Mouse (Mus musculus) MEL (cell line): ENCODE data around the gene Car6. TPM values are rescaled to one million over a fixed set of nuclear protein-coding genes. Genes with fewer than 3 reads are reported as not detected.

Experiments
- DNase-seq: peaks from one replicate; pipeline ENCODE4 v3.0.0; 2011; ENCODE audit warnings: low read depth, low spot score
- H3K27ac ChIP-seq: 2 replicates; pipeline ENCODE4 v1.5.1; 2012; ENCODE audit warnings: low read depth, mild to moderate bottlenecking, control low read depth, low read length, moderate library complexity; ENCODE audit not compliant: control insufficient read depth
- H3K27me3 ChIP-seq, 2 experiments: fragments of 150-350 bp in 1 of 2; sonication (generic) in 1 of 2; 2 replicates each; pipeline ENCODE4 v1.6.1; 2012; ENCODE audit warnings: low read length in 2 of 2, mild to moderate bottlenecking in 2 of 2, improper control_type of control experiment in 1 of 2, moderate library complexity in 1 of 2; ENCODE audit not compliant: insufficient read depth in 2 of 2, control insufficient read depth in 1 of 2
- H3K36me3 ChIP-seq, 2 experiments: 2 replicates each; pipeline ENCODE4 v1.6.1; 2012 to 2014; ENCODE audit warnings: low read length in 2 of 2, improper control_type of control experiment in 1 of 2, inconsistent platforms in 1 of 2, mild to moderate bottlenecking in 1 of 2; ENCODE audit not compliant: insufficient read depth in 2 of 2, control insufficient read depth in 1 of 2
- H3K4me1 ChIP-seq, 2 experiments: fragments of 150-350 bp in 1 of 2; sonication (generic) in 1 of 2; 2 replicates each; pipeline ENCODE4 v1.6.1; 2012; ENCODE audit warnings: low read length in 2 of 2, improper control_type of control experiment in 1 of 2, mild to moderate bottlenecking in 1 of 2; ENCODE audit not compliant: insufficient read depth in 2 of 2, control insufficient read depth in 1 of 2
- H3K4me3 ChIP-seq, 2 experiments: fragments of 150-350 bp in 1 of 2; sonication (generic) in 1 of 2; 2 replicates each; pipeline ENCODE4 v1.5.1; 2012; ENCODE audit warnings: low read depth in 2 of 2, low read length in 2 of 2, mild to moderate bottlenecking in 2 of 2, moderate library complexity in 2 of 2, control low read depth in 1 of 2, improper control_type of control experiment in 1 of 2; ENCODE audit not compliant: control insufficient read depth in 1 of 2, insufficient read depth in 1 of 2
- H3K79me2 ChIP-seq: 2 replicates; pipeline ENCODE4 v1.6.1; 2012; ENCODE audit warnings: mild to moderate bottlenecking, low read length, moderate library complexity; ENCODE audit not compliant: control insufficient read depth, poor library complexity, insufficient read depth
- H3K9ac ChIP-seq: 2 replicates; pipeline ENCODE4 v1.6.1; 2012; ENCODE audit warnings: low read depth, mild to moderate bottlenecking, control low read depth, low read length, moderate library complexity; ENCODE audit not compliant: control insufficient read depth, poor library complexity, severe bottlenecking
- H3K9me3 ChIP-seq: fragments of 150-350 bp; sonication (generic); replicated peaks from 2 replicates; pipeline ENCODE4 v1.6.1; 2012; ENCODE audit warnings: mild to moderate bottlenecking, low read length, improper control_type of control experiment, moderate library complexity; ENCODE audit not compliant: insufficient read depth
- BHLHE40 ChIP-seq: IDR thresholded peaks from 2 replicates; pipeline ENCODE4 v1.6.1; 2012; ENCODE audit warnings: low read depth, mild to moderate bottlenecking, inconsistent platforms, low read length, improper control_type of control experiment, borderline replicate concordance
- CHD2 ChIP-seq: IDR thresholded peaks from 2 replicates; pipeline ENCODE4 v1.6.1; 2011; ENCODE audit warnings: low read length, improper control_type of control experiment
- CTCF ChIP-seq, 3 experiments: IDR thresholded peaks in 2 of 3; conservative IDR thresholded peaks in 1 of 3; 2 replicates each; pipeline ENCODE4 v1.5.1; 2011 to 2012; ENCODE audit warnings: low read length in 3 of 3, low read depth in 2 of 3, mild to moderate bottlenecking in 2 of 3, improper control_type of control experiment in 1 of 3, inconsistent platforms in 1 of 3, mixed read lengths in 1 of 3, moderate library complexity in 1 of 3; ENCODE audit not compliant: control insufficient read depth in 1 of 3, insufficient read depth in 1 of 3, poor library complexity in 1 of 3, severe bottlenecking in 1 of 3
- EP300 ChIP-seq, 2 experiments: IDR thresholded peaks; 2 replicates each; pipeline ENCODE4 v1.6.1; 2011; ENCODE audit warnings: improper control_type of control experiment in 2 of 2, low read length in 2 of 2, low read depth in 1 of 2, mild to moderate bottlenecking in 1 of 2
- ETS1 ChIP-seq: IDR thresholded peaks from 2 replicates; pipeline ENCODE4 v1.6.1; 2012; ENCODE audit warnings: low read depth, mild to moderate bottlenecking, inconsistent platforms, low read length, improper control_type of control experiment, moderate library complexity
- GABPA ChIP-seq: IDR thresholded peaks from 2 replicates; pipeline ENCODE4 v1.6.1; 2012; ENCODE audit warnings: low read depth, mild to moderate bottlenecking, inconsistent platforms, low read length, improper control_type of control experiment, moderate library complexity
- GATA1 ChIP-seq: IDR thresholded peaks from 2 replicates; pipeline ENCODE4 v1.6.1; 2011; ENCODE audit warnings: low read depth, low read length, improper control_type of control experiment
- HCFC1 ChIP-seq: IDR thresholded peaks from 2 replicates; pipeline ENCODE4 v1.6.1; 2012; ENCODE audit warnings: low read depth, mild to moderate bottlenecking, inconsistent platforms, low read length, improper control_type of control experiment, moderate library complexity
- KAT2A ChIP-seq: conservative IDR thresholded peaks from 2 replicates; pipeline ENCODE4 v1.6.1; 2012; ENCODE audit warnings: low read depth, low read length, improper control_type of control experiment, inconsistent platforms
- MAFK ChIP-seq: IDR thresholded peaks from 2 replicates; pipeline ENCODE4 v1.6.1; 2011; ENCODE audit warnings: low read depth, mild to moderate bottlenecking, low read length, improper control_type of control experiment, borderline replicate concordance
- MAX ChIP-seq: IDR thresholded peaks from 2 replicates; pipeline ENCODE4 v1.6.1; 2011; ENCODE audit warnings: low read length, improper control_type of control experiment
- MAZ ChIP-seq: IDR thresholded peaks from 2 replicates; pipeline ENCODE4 v1.6.1; 2012; ENCODE audit warnings: low read depth, mild to moderate bottlenecking, inconsistent platforms, low read length, improper control_type of control experiment
- MEF2A ChIP-seq: IDR thresholded peaks from 2 replicates; pipeline ENCODE4 v1.6.1; 2014; ENCODE audit warnings: low read depth, mild to moderate bottlenecking, inconsistent platforms, low read length, improper control_type of control experiment; ENCODE audit not compliant: poor library complexity, insufficient replicate concordance, severe bottlenecking; ENCODE audit errors: extremely low read depth
- MYC ChIP-seq: IDR thresholded peaks from 2 replicates; pipeline ENCODE4 v1.6.1; 2011; ENCODE audit warnings: low read depth, mild to moderate bottlenecking, low read length, improper control_type of control experiment, moderate library complexity
- NRF1 ChIP-seq: IDR thresholded peaks from 2 replicates; pipeline ENCODE4 v1.6.1; 2014; ENCODE audit warnings: low read depth, mild to moderate bottlenecking, inconsistent platforms, low read length, improper control_type of control experiment, moderate library complexity; ENCODE audit not compliant: poor library complexity, insufficient read depth, severe bottlenecking
- POLR2AphosphoS2 ChIP-seq: IDR thresholded peaks from 2 replicates; pipeline ENCODE4 v1.6.1; 2011; ENCODE audit warnings: low read length, improper control_type of control experiment
- POLR2AphosphoS5 ChIP-seq: IDR thresholded peaks from 2 replicates; pipeline ENCODE4 v1.6.1; 2012; ENCODE audit warnings: low read depth, borderline replicate concordance, mild to moderate bottlenecking, inconsistent platforms, low read length, moderate library complexity, mixed read lengths
- RCOR1 ChIP-seq: IDR thresholded peaks from 2 replicates; pipeline ENCODE4 v1.6.1; 2012; ENCODE audit warnings: low read depth, mild to moderate bottlenecking, inconsistent platforms, low read length, improper control_type of control experiment
- SIN3A ChIP-seq: IDR thresholded peaks from 2 replicates; pipeline ENCODE4 v1.6.1; 2012; ENCODE audit warnings: low read length, improper control_type of control experiment, inconsistent platforms
- SMC3 ChIP-seq: IDR thresholded peaks from 2 replicates; pipeline ENCODE4 v1.6.1; 2011; ENCODE audit warnings: low read depth, low read length, improper control_type of control experiment
- TAL1 ChIP-seq: IDR thresholded peaks from 2 replicates; pipeline ENCODE4 v1.6.1; 2012; ENCODE audit warnings: mild to moderate bottlenecking, inconsistent platforms, low read length, moderate library complexity, mixed read lengths
- TCF12 ChIP-seq: IDR thresholded peaks from 2 replicates; pipeline ENCODE4 v1.6.1; 2014; ENCODE audit warnings: low read depth, mild to moderate bottlenecking, inconsistent platforms, low read length, improper control_type of control experiment, moderate library complexity
- USF2 ChIP-seq, 2 experiments: IDR thresholded peaks; 2 replicates each; pipeline ENCODE4 v1.6.1; 2011 to 2012; ENCODE audit warnings: improper control_type of control experiment in 2 of 2, low read length in 2 of 2, borderline replicate concordance in 1 of 2, inconsistent platforms in 1 of 2, low read depth in 1 of 2, mild to moderate bottlenecking in 1 of 2; ENCODE audit not compliant: insufficient read depth in 1 of 2
- ZKSCAN1 ChIP-seq: IDR thresholded peaks from 2 replicates; pipeline ENCODE4 v1.6.1; 2012; ENCODE audit warnings: low read depth, mild to moderate bottlenecking, inconsistent platforms, low read length, improper control_type of control experiment, moderate library complexity
- polyA plus RNA-seq, 2 experiments: library from polyadenylated mRNA; stranded (reverse) in 1 of 2; unstranded in 1 of 2; fragments of >175 nt in 1 of 2; fragments of >200 nt in 1 of 2; gene quantifications; 2 replicates each; pipeline versions ENCODE4 v1.2.1 to v1.2.4; 2012; ENCODE audit warnings: low replicate concordance in 2 of 2, low read depth in 1 of 2; ENCODE audit not compliant: insufficient read length in 2 of 2, insufficient read depth in 1 of 2, missing spikeins in 1 of 2
- total RNA-seq: library from RNA; depleted of rRNA; stranded (reverse); fragments of 300-350 nt; gene quantifications from 2 replicates; pipeline ENCODE4 v1.2.3, GENCODE M21; 2012

The Car6 gene
- total and polyA plus RNA-seq, 3 experiments: 0.19 TPM; not detected in 2

DNA sequence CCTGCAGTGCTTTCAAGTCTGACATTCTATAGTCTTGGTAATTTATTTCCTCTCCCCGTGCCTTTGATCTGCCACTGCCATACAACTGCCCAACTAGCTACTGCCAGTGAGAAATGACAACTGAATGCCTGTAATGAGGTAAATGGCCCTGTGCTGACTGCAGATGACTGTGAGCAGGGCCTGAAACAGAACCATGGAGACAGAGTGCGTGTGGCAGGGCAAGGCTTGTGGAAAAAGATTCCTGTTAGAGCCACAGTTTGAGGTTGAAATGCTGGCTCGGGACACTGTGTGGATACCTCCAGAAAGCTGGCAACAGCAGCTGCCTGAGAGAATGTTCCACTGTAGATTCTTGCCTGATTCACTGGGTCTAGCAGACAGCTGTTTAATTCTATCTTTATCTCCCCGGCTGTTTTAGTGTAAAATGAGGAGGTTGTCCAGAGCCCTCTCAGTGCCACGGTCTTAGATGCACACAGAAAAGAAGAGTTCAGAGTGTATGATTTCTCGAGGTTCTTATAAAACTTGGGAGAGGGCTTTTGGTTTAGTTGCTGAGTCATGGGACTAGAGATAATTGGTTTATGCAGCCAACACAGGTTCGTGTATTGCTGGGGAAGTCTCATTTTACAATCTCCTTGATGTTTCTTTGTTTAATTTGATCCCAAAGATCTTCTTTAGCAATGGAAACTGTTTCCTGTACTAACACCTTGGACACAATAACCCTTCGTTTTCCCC is 33.6 kb upstream of the Car6 start:
- TF ChIP-seq MAX (peak; percentile 36; the same call in 1 of the 2 replicates), RCOR1 (0 out of 2 replicates have a peak, but pooled peaks have one; percentile 17), POLR2AphosphoS5 (no peak), MAFK (peak; percentile 67), EP300 (IDR thresholded peaks at IDR 0.05; ENCODE audit: low read depth in 1 of 2, low read length in 2 of 2) (peak in 1 of 2 experiments; percentile 30; a peak in 2 of 4 replicates), GATA1 (peak; percentile 45; the same call in 1 of the 2 replicates), BHLHE40 (peak; percentile 24; the same call in 1 of the 2 replicates), ETS1 (peak; percentile 58; the same call in 1 of the 2 replicates), POLR2AphosphoS2 (no peak), GABPA (peak; percentile 88), SIN3A (0 out of 2 replicates have a peak, but pooled peaks have one; percentile 41)

DNA sequence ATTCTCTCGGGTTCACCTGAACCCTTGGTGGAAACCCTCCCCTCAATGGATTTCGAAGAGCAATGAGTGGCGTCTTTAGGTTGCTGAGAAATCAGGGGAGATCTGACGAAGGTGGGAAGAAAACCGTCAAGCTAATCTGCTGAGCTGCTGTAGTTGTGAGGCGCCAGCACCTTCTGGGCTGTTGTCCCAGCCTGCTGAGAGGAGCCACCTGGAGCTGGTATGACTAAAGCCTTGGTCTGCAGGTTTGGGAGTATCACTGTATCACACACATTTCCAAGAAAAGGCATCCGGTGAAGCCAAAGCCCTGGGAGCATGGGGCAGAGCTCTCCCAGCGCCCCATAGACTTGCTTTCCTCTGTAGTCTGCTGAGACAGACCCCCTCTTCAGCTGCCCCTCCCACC is 30.7 kb upstream of the Car6 start:
- H3K36me3 ChIP-seq: peaks cover 0 to 13% of the 10 kb centered on the region in 2 experiments; a peak in 2 of 4 replicates
- peaks cover 5 to 14% of the 10 kb centered on the region in 2 experiments for H3K4me1 ChIP-seq
- H3K27ac ChIP-seq: no peak overlapping the region
- no peaks in the 10 kb centered on the region for H3K9me3 ChIP-seq
- no peaks in the 10 kb centered on the region for H3K27me3 ChIP-seq
- H3K9ac ChIP-seq: no peak overlapping the region
- no peak for DNase-seq
- peaks cover 5% of the 10 kb centered on the region; the same call in 1 of the 2 replicates for H3K79me2 ChIP-seq
- H3K4me3 ChIP-seq: no peak overlapping the region
- no peak for TF ChIP-seq CTCF (IDR thresholded peaks at IDR 0.05 in 2 of 3, conservative IDR thresholded peaks at IDR 0.05 in 1 of 3; ENCODE audit: control insufficient read depth in 1 of 3, insufficient read depth in 1 of 3, low read depth in 2 of 3, low read length in 3 of 3, poor library complexity in 1 of 3, severe bottlenecking in 1 of 3)
- TF ChIP-seq MAZ: no peak
- TF ChIP-seq EP300 (IDR thresholded peaks at IDR 0.05; ENCODE audit: low read depth in 1 of 2, low read length in 2 of 2): no peak
- no peak for TF ChIP-seq TCF12
- no peak for TF ChIP-seq SMC3
- no peak for TF ChIP-seq ZKSCAN1
- no peak for TF ChIP-seq POLR2AphosphoS5
- TF ChIP-seq USF2 (IDR thresholded peaks at IDR 0.05; ENCODE audit: borderline replicate concordance in 1 of 2, insufficient read depth in 1 of 2, low read depth in 1 of 2, low read length in 2 of 2): no peak
- no peak for TF ChIP-seq MEF2A
- TF ChIP-seq KAT2A: no peak
- no peak for TF ChIP-seq BHLHE40
- TF ChIP-seq ETS1: no peak
- no peak for TF ChIP-seq CHD2
- no peak for TF ChIP-seq NRF1
- TF ChIP-seq HCFC1: no peak
- no peak for TF ChIP-seq MYC
- no peak for TF ChIP-seq TAL1
- TF ChIP-seq, all 39 proteins: peak for 0

More for the DNA sequence above, 33.6 kb upstream of the Car6 start:
- H3K79me2 ChIP-seq: peaks cover 31% of the 10 kb centered on the region
- peak; percentile 78 for DNase-seq
- H3K27me3 ChIP-seq: no peaks in the 10 kb centered on the region
- peak overlapping the region; percentile 30 to 99 for H3K4me3 ChIP-seq
- peaks cover 3 to 24% of the 10 kb centered on the region in 2 experiments; a peak in 3 of 4 replicates for H3K36me3 ChIP-seq
- H3K9me3 ChIP-seq: no peaks in the 10 kb centered on the region
- H3K27ac ChIP-seq: peak overlapping the region; percentile 82
- H3K4me1 ChIP-seq: peaks cover 7 to 24% of the 10 kb centered on the region in 2 experiments
- H3K9ac ChIP-seq: peak overlapping the region; percentile 41
